Mouse (Mus musculus) spleen, adult 2 months (tissue): ENCODE results near the gene Rplp2. TPM values are rescaled to one million over a fixed set of nuclear protein-coding genes. Genes with fewer than 3 reads are reported as not detected.
"Not testable (repeated sequence)": the region's sequence is repeated elsewhere in the genome, so short reads cannot be mapped to it uniquely, and the experiment has no call there.

Source experiments
- DNase-seq, 2 experiments: peaks; one replicate each; pipeline versions ENCODE4 v3.0.0 to v3.0.0-alpha.2; 2012 to 2021; ENCODE audit warnings: low spot score in 2 of 2, low read depth in 1 of 2
- H3K27ac ChIP-seq: fragments of 200-500 bp; 2 replicates; pipeline ENCODE4 v1.5.1; 2012; ENCODE audit warnings: low read length, inconsistent platforms; ENCODE audit not compliant: insufficient read depth
- H3K27me3 ChIP-seq: fragments of 200-500 bp; 2 replicates; pipeline ENCODE4 v1.6.1; 2012; ENCODE audit warnings: mild to moderate bottlenecking, moderate library complexity, low read length, inconsistent platforms; ENCODE audit not compliant: control insufficient read depth, insufficient read depth
- H3K36me3 ChIP-seq: fragments of 200-500 bp; 2 replicates; pipeline ENCODE4 v1.6.1; 2012; ENCODE audit warnings: mild to moderate bottlenecking, low read length, inconsistent platforms; ENCODE audit not compliant: control insufficient read depth, insufficient read depth
- H3K4me1 ChIP-seq: fragments of 200-500 bp; 2 replicates; pipeline ENCODE4 v1.6.1; 2011; ENCODE audit warnings: inconsistent platforms; ENCODE audit not compliant: control insufficient read depth, insufficient read depth, insufficient read length
- H3K4me3 ChIP-seq: fragments of 200-500 bp; 2 replicates; pipeline ENCODE4 v1.5.1; 2011; ENCODE audit warnings: mild to moderate bottlenecking, inconsistent platforms; ENCODE audit not compliant: insufficient read depth, insufficient read length; ENCODE audit errors: extremely low read depth
- CTCF ChIP-seq: fragments of 200-500 bp; IDR thresholded peaks from 2 replicates; pipeline ENCODE4 v1.5.1; 2011; ENCODE audit warnings: mild to moderate bottlenecking, inconsistent platforms; ENCODE audit not compliant: insufficient read depth, insufficient read length, insufficient replicate concordance; ENCODE audit errors: extremely low read depth
- POLR2A ChIP-seq: fragments of 200-500 bp; IDR thresholded peaks from 2 replicates; pipeline ENCODE4 v1.6.1; 2011; ENCODE audit warnings: low read depth, low read length, inconsistent platforms
- WGBS: fragments of 180-500 bp; shearing (Covaris S2); methylation state at CpG from one replicate; pipeline ENCODE4 v1.1.7; 2018; 5-methylcytosine and 5-hydroxymethylcytosine counted together
- polyA plus RNA-seq: library from polyadenylated mRNA; depleted of rRNA; stranded (reverse); fragments of >200 nt; gene quantifications from 2 replicates; pipeline ENCODE4 v1.2.3, GENCODE M21; 2012; rRNA removed

The Rplp2 gene
- polyA plus RNA-seq = 645 and 662 TPM in 2 replicates

- peaks cover 12% of the 10 kb centered on the region for H3K36me3 ChIP-seq
- H3K27me3 ChIP-seq = no peaks in the 10 kb centered on the region
- H3K4me3 ChIP-seq = peak within 1 kb of the TSS; percentile 95
- TF ChIP-seq POLR2A = peak; percentile 83
- TF ChIP-seq CTCF = no peak
- DNase-seq = peak; percentile 91
- H3K4me1 ChIP-seq = peaks cover 12% of the 10 kb centered on the region; the same call in 1 of the 2 replicates
- H3K27ac ChIP-seq = peak within 1 kb of the TSS; percentile 95
- WGBS = under 1% methylated on average over 63 of the region's 63 CpGs
Observed at GRCm38 (mm10) chr7:141447110-141447991, at the start of gene Rplp2. TSS of gene Rplp2 (plus strand) at chr7:141447370.

GRCm38 (mm10) chr7:141403305-141403704 is 43.9 kb upstream of the Rplp2 start:
- Histone ChIP-seq H3K4me1 (no peaks in the 10 kb centered on the region), H3K36me3 (peaks cover 35% of the 10 kb centered on the region), H3K27ac (no peak overlapping the region), H3K4me3 (no peak overlapping the region), H3K27me3 (no peaks in the 10 kb centered on the region)
- whole genome bisulfite sequencing = 48% methylated on average over 5 of the region's 5 CpGs
- peak in 1 of 2 experiments; percentile 55 for DNase-seq
- peak; percentile 87; the same call in 1 of the 2 replicates for TF ChIP-seq CTCF
- no peak for TF ChIP-seq POLR2A

GRCm38 (mm10) chr7:141405466-141405865 is 41.7 kb upstream of the Rplp2 start:
- 79% methylated on average over 4 of the region's 4 CpGs for WGBS
- TF ChIP-seq CTCF = no peak
- H3K36me3 ChIP-seq = peaks cover 22% of the 10 kb centered on the region
- no peaks in the 10 kb centered on the region for H3K4me1 ChIP-seq
- DNase-seq = no peak
- H3K27ac ChIP-seq = no peak overlapping the region
- no peak overlapping the region for H3K4me3 ChIP-seq
- no peaks in the 10 kb centered on the region for H3K27me3 ChIP-seq

GRCm38 (mm10) chr7:141407670-141408069 is 39.5 kb upstream of the Rplp2 start:
- not testable (repeated sequence) for H3K4me3 ChIP-seq, H3K4me1 ChIP-seq, H3K27me3 ChIP-seq, DNase-seq, H3K27ac ChIP-seq, H3K36me3 ChIP-seq
- 95% methylated on average over 7 of the region's 7 CpGs for WGBS

- peaks cover 7% of the 10 kb centered on the region for H3K36me3 ChIP-seq
- no peak overlapping the region for H3K4me3 ChIP-seq
- H3K4me1 ChIP-seq = peaks cover 4% of the 10 kb centered on the region; the same call in 1 of the 2 replicates
- TF ChIP-seq CTCF (peak; percentile 96), POLR2A (no peak)
- peak; percentile 44 to 81 for DNase-seq
- no peaks in the 10 kb centered on the region for H3K27me3 ChIP-seq
- H3K27ac ChIP-seq = no peak overlapping the region
- 17% methylated on average over 11 of the region's 11 CpGs for WGBS
Observed at GRCm38 (mm10) chr7:141408833-141409232, 38.3 kb upstream of the Rplp2 start.

- Histone ChIP-seq H3K27ac (no peak overlapping the region), H3K36me3 (peaks cover 7% of the 10 kb centered on the region), H3K4me3 (no peak overlapping the region), H3K27me3 (no peaks in the 10 kb centered on the region), H3K4me1 (peaks cover 10% of the 10 kb centered on the region; the same call in 1 of the 2 replicates)
- TF ChIP-seq POLR2A = no peak
- DNase-seq = no peak
- WGBS = 89% methylated on average over 8 of the region's 8 CpGs
Observed at GRCm38 (mm10) chr7:141410631-141411030, 36.5 kb upstream of the Rplp2 start.

- Histone ChIP-seq H3K27me3 (no peaks in the 10 kb centered on the region), H3K36me3 (peaks cover 7% of the 10 kb centered on the region), H3K4me3 (no peak overlapping the region), H3K27ac (no peak overlapping the region), H3K4me1 (peaks cover 10% of the 10 kb centered on the region; the same call in 1 of the 2 replicates)
- no peak for DNase-seq
- TF ChIP-seq CTCF (no peak), POLR2A (no peak)
- 85% methylated on average over 1 of the region's 1 CpGs for WGBS
Observed at GRCm38 (mm10) chr7:141411667-141412066, 35.5 kb upstream of the Rplp2 start.
